Mouse (Mus musculus) heart, embryonic 14.5 days (tissue): ENCODE data around the gene E2f6. TPM values are rescaled to one million over a fixed set of nuclear protein-coding genes. Genes with fewer than 3 reads are reported as not detected.
A peak's percentile ranks its signal among the peaks of the same experiment; 100 is the strongest.

ENCODE experiments used
- ATAC-seq: fragments of 200-750 bp; cut with Nextera tagmentation; 2 replicates; pipeline ENCODE4 v1.8.0; 2017; ENCODE audit warnings: low read depth, moderate TSS enrichment; ENCODE audit not compliant: insufficient number of reproducible peaks, insufficient read depth, low FRiP score
- H3K27ac ChIP-seq, 2 experiments: fragments of 200-500 bp in 1 of 2; fragments of 300-500 bp in 1 of 2; sonication (generic) in 1 of 2; replicated peaks in 1 of 2; 2 replicates each; pipeline ENCODE4 v1.5.1; 2012 to 2014; ENCODE audit warnings: low read depth in 2 of 2, low read length in 2 of 2, control low read depth in 1 of 2, mild to moderate bottlenecking in 1 of 2, mixed read lengths in 1 of 2; ENCODE audit not compliant: control insufficient read depth in 1 of 2, insufficient read depth in 1 of 2
- H3K27me3 ChIP-seq: fragments of 300-500 bp; sonication (generic); 2 replicates; pipeline ENCODE4 v1.6.1; 2014; ENCODE audit warnings: mild to moderate bottlenecking, low read length, control low read depth; ENCODE audit not compliant: control insufficient read depth, insufficient read depth
- H3K36me3 ChIP-seq: fragments of 300-500 bp; sonication (generic); 2 replicates; pipeline ENCODE4 v1.6.1; 2014; ENCODE audit warnings: mild to moderate bottlenecking, control low read depth, low read length, mixed read lengths; ENCODE audit not compliant: control insufficient read depth, insufficient read depth
- H3K4me1 ChIP-seq, 2 experiments: fragments of 200-500 bp in 1 of 2; fragments of 300-500 bp in 1 of 2; sonication (generic) in 1 of 2; 2 replicates each; pipeline ENCODE4 v1.6.1; 2012 to 2014; ENCODE audit warnings: low read length in 2 of 2, control low read depth in 1 of 2, mixed read lengths in 1 of 2; ENCODE audit not compliant: control insufficient read depth in 2 of 2, insufficient read depth in 2 of 2
- H3K4me2 ChIP-seq: fragments of 300-500 bp; sonication (generic); 2 replicates; pipeline ENCODE4 v1.6.1; 2014; ENCODE audit warnings: mild to moderate bottlenecking, low read length
- H3K4me3 ChIP-seq, 2 experiments: fragments of 200-500 bp in 1 of 2; fragments of 300-500 bp in 1 of 2; sonication (generic) in 1 of 2; 2 replicates each; pipeline ENCODE4 v1.5.1; 2012 to 2014; ENCODE audit warnings: low read length in 2 of 2, mild to moderate bottlenecking in 2 of 2, control low read depth in 1 of 2, low read depth in 1 of 2, moderate library complexity in 1 of 2; ENCODE audit not compliant: control insufficient read depth in 1 of 2, insufficient read depth in 1 of 2
- H3K9ac ChIP-seq: fragments of 300-500 bp; sonication (generic); 2 replicates; pipeline ENCODE4 v1.6.1; 2014; ENCODE audit warnings: mild to moderate bottlenecking, low read length
- H3K9me3 ChIP-seq: fragments of 300-500 bp; sonication (generic); 2 replicates; pipeline ENCODE4 v1.6.1; 2016; ENCODE audit warnings: low read length, control low read depth; ENCODE audit not compliant: control insufficient read depth
- WGBS: fragments of 180-500 bp; shearing (Covaris S2); extraction: QIAGEN DNeasy Blood & Tissue Kit; methylation state at CpG from one replicate; pipeline ENCODE4 v1.1.7; 2014; 5-methylcytosine and 5-hydroxymethylcytosine counted together
- polyA plus RNA-seq: library from polyadenylated mRNA; unstranded; fragments of >200 nt; fragmentation: Nextera tagmentation; extraction: Ambion mirVana; gene quantifications from 2 replicates; pipeline ENCODE4 v1.2.1, GENCODE M21; 2014

The E2f6 gene
- polyA plus RNA-seq, 1 experiment from 2014 or later = 57.3 TPM

- peak overlapping the region; percentile 95 to 96 for H3K27ac ChIP-seq
- peaks cover 50 to 65% of the 10 kb centered on the region in 2 experiments for H3K4me1 ChIP-seq
- peak; percentile 57 for ATAC-seq
- H3K27me3 ChIP-seq = no peaks in the 10 kb centered on the region
- peak overlapping the region; percentile 30 for H3K4me2 ChIP-seq
- H3K9me3 ChIP-seq = no peaks in the 10 kb centered on the region
- no peak overlapping the region for H3K4me3 ChIP-seq
- no peaks in the 10 kb centered on the region for H3K36me3 ChIP-seq
- peak overlapping the region; percentile 10; the same call in 1 of the 2 replicates for H3K9ac ChIP-seq
- WGBS = 28% methylated on average over 9 of the region's 9 CpGs
These were observed 59.2 kb downstream of the E2f6 start for GRCm38 (mm10) chr12:16869870-16870404.

- WGBS = 20% methylated on average over 8 of the region's 8 CpGs
- Histone ChIP-seq H3K9ac (peak overlapping the region; percentile 10; the same call in 1 of the 2 replicates), H3K36me3 (no peaks in the 10 kb centered on the region), H3K27me3 (no peaks in the 10 kb centered on the region), H3K4me3 (no peak overlapping the region), H3K9me3 (no peaks in the 10 kb centered on the region), H3K4me2 (peak overlapping the region; percentile 30), H3K27ac (peak overlapping the region; percentile 95 to 96), H3K4me1 (peaks cover 51 to 71% of the 10 kb centered on the region in 2 experiments)
- ATAC-seq = peak; percentile 64
These were observed 59.8 kb downstream of the E2f6 start for GRCm38 (mm10) chr12:16870405-16871068.

GRCm38 (mm10) chr12:16872006-16872405 is 61.2 kb downstream of the E2f6 start:
- no peak overlapping the region for H3K4me2 ChIP-seq
- no peaks in the 10 kb centered on the region for H3K27me3 ChIP-seq
- H3K4me1 ChIP-seq = peaks cover 49 to 67% of the 10 kb centered on the region in 2 experiments
- no peak for ATAC-seq
- no peak overlapping the region for H3K4me3 ChIP-seq
- H3K9me3 ChIP-seq = no peaks in the 10 kb centered on the region
- no peak overlapping the region for H3K9ac ChIP-seq
- H3K27ac ChIP-seq = no peak overlapping the region
- WGBS = 93% methylated on average over 1 of the region's 1 CpGs
- no peaks in the 10 kb centered on the region for H3K36me3 ChIP-seq

- no peak overlapping the region for H3K4me2 ChIP-seq
- no peak for ATAC-seq
- no peak overlapping the region for H3K27ac ChIP-seq
- WGBS = 56% methylated on average over 7 of the region's 7 CpGs
- no peak overlapping the region for H3K9ac ChIP-seq
- H3K27me3 ChIP-seq = no peaks in the 10 kb centered on the region
- H3K4me3 ChIP-seq = no peak overlapping the region
- H3K4me1 ChIP-seq = peaks cover 52 to 72% of the 10 kb centered on the region in 2 experiments
- no peaks in the 10 kb centered on the region for H3K9me3 ChIP-seq
- H3K36me3 ChIP-seq = no peaks in the 10 kb centered on the region
These were observed 62.2 kb downstream of the E2f6 start for GRCm38 (mm10) chr12:16872926-16873464.

- no peaks in the 10 kb centered on the region for H3K36me3 ChIP-seq
- no peaks in the 10 kb centered on the region for H3K9me3 ChIP-seq
- no peak overlapping the region for H3K4me2 ChIP-seq
- H3K4me3 ChIP-seq = no peak overlapping the region
- H3K27me3 ChIP-seq = no peaks in the 10 kb centered on the region
- no peak for ATAC-seq
- peaks cover 50 to 76% of the 10 kb centered on the region in 2 experiments for H3K4me1 ChIP-seq
- WGBS = 48% methylated on average over 7 of the region's 7 CpGs
- H3K9ac ChIP-seq = no peak overlapping the region
- H3K27ac ChIP-seq = no peak overlapping the region
These were observed 62.8 kb downstream of the E2f6 start for GRCm38 (mm10) chr12:16873549-16873948.

GRCm38 (mm10) chr12:16874086-16874485 is 63.3 kb downstream of the E2f6 start:
- Histone ChIP-seq H3K27me3 (no peaks in the 10 kb centered on the region), H3K4me2 (no peak overlapping the region), H3K27ac (no peak overlapping the region), H3K9ac (no peak overlapping the region), H3K4me3 (no peak overlapping the region), H3K4me1 (peaks cover 44 to 74% of the 10 kb centered on the region in 2 experiments), H3K36me3 (no peaks in the 10 kb centered on the region), H3K9me3 (no peaks in the 10 kb centered on the region)
- no peak for ATAC-seq
- WGBS = 33% methylated on average over 2 of the region's 2 CpGs

GRCm38 (mm10) chr12:16875269-16875668 is 64.5 kb downstream of the E2f6 start:
- peaks cover 34 to 62% of the 10 kb centered on the region in 2 experiments for H3K4me1 ChIP-seq
- no peak overlapping the region for H3K27ac ChIP-seq
- H3K9ac ChIP-seq = no peak overlapping the region
- H3K36me3 ChIP-seq = no peaks in the 10 kb centered on the region
- no peak overlapping the region for H3K4me2 ChIP-seq
- H3K4me3 ChIP-seq = no peak overlapping the region
- WGBS = 37% methylated on average over 4 of the region's 4 CpGs
- no peak for ATAC-seq
- H3K9me3 ChIP-seq = no peaks in the 10 kb centered on the region
- H3K27me3 ChIP-seq = no peaks in the 10 kb centered on the region
